Mouse (Mus musculus) retina, postnatal 7 days (tissue): Measurements from ENCODE around the gene Hdac7.

Experiments used
- DNase-seq: peaks from one replicate; pipeline ENCODE4 v3.0.0-alpha.2; 2012; ENCODE audit warnings: low read depth, low spot score

Hdac7 gene

DNA sequence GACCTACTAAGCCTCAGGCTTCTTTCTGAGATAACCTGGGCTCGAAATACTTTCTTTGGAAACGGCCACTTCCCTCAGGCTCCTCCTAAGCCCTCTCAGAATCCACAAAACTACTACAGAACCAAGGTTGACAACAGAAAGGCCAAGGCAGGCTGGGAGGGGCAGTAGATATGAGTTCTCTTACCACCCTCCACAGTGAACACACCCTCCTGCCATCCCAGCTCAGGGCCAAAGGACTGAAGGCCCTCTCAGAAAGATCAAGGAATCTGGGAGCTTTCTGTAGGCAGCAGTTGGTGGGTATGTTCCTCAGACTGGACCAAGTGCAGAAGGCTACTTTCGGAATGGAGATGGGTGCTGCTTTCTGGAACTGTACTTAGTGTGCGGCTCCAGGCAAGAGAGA is 29.0 kb downstream of the Hdac7 start:
- no peak for DNase-seq

DNA sequence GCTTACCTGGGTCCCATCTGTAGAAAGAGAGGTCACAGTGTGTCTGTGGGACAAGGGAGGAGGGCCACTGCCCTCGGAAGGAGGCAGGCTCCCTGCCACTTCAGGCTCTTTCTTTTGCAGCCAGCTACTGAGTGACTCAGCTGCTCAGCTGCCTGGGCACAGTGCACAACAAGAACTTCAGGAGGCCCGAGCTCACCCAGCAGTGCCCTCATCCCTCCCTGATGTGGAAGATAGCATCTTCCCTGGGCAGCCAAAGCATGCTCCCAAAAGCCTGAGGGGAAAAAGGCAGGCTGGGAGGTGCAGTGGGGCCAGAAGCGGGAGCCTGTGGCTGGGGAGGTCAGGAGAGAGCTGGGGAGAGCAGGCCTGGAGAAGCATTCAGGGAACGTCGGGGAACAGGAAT is 29.6 kb downstream of the Hdac7 start:
- DNase-seq: no peak

DNA sequence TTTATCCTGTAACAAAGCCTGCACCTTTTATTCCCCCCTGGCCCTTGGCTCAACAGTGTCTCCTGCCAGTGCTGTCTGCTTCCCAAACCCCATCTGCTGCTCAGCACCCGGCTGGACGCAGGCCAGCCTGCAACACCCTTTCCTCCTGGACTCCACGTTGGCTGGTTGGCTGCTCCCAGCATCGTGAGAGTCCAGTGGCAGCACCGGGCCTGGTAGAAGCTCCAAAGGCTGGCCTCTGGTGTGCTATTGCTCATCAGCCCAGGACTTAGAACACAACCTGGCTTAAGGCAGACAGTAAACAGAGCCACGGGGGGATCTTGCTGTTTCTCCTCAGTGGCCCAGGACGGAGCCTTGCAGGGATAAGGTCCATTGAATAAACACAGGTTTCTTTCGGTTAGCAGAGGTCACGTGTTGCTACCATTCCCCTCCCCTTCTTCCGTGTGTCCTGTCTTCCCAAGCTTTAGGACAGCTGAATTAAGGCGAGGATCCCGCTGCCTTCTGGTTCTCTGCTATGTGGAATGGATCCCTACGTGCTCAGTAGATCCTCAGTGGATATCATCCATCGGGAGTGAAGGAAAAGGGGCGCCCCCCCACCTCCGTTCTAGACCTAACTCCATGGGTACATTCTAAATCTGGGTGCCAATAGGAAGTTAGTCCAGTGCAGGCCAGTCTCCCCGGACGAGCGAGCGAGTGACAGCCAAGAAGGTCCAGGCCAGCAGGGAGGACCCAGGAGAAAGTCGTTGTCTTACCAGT is 30.7 kb downstream of the Hdac7 start:
- no peak for DNase-seq

DNA sequence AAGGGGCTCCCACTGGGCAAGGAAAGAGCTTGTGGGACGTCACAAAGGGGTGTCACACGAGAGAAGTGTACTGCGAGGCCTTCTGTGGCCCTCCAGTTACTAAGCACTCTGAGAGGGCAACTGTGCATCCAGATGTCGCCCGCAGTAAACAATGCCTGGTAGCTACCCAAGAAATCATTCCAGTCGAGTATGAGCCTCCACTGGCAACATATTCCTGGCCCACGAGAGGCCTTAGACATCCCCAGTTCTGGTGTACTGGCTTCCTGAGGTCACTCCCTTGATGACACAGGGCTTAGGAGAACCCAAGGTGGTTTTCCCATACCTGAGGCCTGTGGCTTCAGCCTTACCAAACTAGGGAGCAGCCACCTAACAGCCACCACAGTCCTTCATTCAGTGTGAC is 31.4 kb downstream of the Hdac7 start:
- no peak for DNase-seq

DNA sequence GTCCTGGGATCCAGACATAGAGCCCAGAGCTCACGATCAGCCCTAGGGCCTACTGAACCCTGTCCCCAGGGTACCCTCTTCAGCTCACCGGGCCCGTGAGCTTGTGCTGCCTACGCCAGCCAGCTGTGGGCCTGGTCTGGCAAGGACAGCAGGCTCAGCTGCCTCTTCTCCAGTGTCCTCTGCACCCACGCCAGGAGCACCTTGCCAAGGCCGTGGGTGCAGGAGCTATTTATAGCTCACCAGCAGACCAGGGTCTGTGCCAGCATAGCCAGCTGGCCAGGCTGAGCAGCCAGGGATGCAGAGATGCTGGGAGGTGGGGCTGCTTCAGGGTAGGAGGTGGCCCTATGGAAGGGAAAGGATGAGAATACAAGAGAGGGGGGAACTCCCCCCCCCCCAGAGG is 32.2 kb downstream of the Hdac7 start:
- no peak for DNase-seq

DNA sequence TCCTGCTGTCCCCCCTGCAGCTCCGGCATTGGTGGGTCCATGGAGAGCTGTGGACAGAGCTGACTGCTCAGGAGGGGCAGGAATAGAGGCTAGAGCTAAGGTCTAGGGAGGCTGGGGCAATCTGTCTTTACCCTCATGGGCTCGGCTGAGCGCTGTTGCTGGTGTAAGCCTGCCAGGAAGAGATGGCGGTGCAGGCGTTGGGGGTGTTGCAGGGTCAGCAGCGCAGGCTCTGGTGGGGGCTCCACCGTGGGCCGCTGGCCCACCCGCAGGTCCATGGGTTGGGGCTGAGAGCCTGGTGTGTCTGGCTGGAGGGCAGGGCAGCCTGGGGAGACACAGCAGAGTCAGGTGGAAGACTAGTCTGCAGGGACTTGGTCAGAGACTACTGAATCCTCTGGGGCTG is 33.0 kb downstream of the Hdac7 start:
- no peak for DNase-seq

DNA sequence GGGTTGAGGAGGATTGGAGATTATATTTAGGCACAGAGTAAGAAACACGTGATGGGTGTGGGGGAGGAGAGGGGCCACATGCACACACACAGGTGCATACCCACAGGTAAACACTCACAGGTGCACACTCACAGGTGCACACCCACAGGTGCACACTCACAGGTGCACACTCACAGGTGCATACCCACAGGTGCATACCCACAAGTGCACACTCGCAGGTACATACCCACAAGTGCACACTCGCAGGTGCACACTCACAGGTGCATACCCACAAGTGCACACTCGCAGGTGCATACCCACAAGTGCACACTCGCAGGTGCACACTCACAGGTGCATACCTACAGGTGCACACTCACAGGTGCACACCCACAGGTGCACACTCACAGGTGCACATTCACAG is 33.9 kb downstream of the Hdac7 start:
- no peak for DNase-seq

DNA sequence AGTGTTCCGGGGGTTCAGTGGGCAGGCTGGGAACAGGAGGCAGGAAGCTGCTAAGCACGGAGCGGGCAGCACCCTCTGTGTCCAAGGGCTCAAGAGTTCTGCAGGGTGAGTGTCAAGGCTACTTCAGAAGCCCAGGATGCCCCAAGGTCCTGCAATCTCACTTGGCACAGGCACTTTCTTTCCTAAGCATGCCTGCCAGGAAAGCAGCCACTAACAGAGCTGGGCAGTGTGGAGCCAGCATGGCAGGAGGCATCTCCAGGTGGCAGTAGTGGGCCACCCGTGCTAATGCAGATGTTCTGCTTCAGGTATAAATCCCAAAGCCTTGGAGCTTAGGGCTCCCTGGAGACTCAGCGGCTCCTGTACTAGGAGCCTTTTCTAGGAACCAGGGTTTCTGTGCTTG is 34.4 kb downstream of the Hdac7 start:
- DNase-seq: no peak

DNA sequence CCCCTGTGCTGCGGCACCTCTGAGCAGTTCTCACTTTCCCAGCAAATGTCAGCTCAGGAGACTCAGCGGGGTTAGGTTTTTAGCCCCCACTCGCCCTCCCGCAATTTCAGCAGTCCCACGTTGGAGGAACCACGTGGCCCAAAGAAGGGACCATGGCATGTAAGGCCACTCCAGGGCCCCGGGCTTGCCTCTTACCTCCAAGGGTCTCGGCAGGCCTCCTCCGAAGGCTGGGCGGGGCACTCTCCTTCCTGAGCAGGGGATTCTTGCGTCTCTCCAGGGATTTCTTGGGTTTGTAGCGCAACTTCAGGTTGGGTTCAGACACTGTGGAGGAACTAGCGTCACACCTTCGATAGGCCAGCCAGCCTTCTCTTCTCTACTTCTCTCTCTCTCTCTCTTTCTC is 35.1 kb downstream of the Hdac7 start:
- DNase-seq: no peak

DNA sequence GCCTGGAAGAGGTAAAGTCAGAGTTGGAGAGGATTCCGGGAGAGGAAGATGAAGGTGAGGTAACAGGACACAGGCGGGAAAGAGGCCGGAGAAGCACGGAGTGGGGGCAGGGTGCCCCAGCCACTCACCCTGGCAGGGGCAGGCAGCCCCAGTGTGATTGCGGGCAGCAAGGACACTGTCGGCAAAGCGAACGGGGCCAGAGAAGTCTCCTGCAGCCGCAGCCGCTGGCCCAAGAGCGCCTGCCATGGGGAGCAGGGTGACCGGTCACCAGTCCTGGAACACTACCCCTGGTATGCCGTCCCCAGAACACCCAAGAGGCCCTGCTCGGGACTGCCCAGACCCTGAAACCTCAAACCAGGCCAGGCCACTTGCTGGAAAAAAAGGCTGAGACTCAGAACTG is 35.8 kb downstream of the Hdac7 start:
- DNase-seq: no peak

DNA sequence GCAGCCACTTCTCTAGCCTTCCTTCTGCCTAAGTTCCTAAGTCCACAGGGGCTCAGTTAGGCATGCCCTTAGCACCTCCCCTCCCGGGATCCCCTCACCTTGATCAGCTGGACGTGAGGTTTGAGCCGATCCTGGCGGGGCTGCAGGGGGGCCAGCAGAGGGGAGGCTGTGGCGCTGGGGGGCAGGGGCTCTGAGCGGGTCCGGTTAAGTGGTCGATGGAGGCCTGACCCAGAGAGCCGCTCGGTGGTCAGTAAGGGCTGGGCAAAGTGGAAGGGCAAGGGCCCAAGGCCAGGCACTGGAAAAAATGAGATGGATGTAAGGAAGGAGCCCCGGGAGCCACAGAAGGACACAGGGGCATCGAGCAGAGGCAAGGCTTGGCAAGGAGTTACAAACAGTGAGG is 36.4 kb downstream of the Hdac7 start:
- DNase-seq: no peak

DNA sequence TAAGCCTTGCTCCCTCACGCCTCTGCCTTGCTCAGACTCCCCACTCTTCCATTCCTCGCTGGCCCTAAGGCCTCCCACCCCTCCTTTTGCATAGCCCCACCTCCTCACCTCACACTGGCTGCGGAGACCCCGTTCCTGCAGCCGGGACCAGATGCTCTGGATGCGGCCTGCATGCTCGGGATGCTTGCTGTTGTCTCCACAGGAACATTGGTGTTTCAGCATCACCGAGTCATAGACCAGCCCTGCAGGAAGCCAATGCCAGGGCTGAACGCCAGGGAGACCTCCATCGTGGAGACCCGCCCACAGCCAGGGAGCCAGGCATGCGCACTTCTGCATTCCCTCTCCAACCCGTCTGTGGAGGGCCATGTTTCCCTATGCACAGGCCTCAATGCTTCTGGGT is 41.7 kb downstream of the Hdac7 start:
- DNase-seq: no peak

DNA sequence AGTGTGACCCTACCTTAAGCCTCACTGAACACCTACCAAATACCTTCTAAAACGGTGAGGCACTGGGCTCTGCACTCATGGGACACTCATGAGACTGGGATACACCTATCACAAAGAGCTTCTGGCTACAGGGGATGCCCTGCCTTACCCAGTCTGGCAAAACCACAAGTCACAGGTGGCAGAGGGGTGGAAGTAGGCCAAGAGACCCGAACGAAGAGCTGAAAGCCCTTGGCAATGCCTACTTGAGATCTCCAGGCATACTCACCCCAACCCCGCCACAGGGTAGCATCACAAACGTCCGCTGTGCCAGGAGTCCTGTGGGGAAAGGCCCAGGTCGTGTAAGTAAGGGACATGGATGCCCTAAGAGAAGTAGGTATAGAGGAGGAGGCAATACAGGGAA is 42.5 kb downstream of the Hdac7 start:
- no peak for DNase-seq

DNA sequence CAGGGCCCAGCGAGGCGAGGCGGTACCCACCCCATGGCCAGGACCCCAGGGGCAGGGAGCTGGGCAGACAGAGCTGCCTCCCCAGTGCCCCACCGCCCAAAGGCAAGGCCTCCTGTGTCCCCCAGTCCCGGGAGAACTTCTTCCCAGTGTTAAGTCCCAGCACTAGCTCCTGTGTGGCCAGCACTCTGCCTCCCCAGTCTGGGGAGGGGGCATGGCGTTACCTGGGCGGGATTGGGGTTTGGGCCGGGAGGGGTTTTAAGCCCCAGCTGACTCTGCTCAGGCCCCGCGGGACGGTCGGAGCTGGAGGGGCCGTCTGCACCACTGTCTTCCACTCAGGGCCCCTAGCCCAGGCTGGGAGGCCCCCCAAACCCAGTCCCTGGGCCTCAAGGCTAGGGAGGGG is 43.4 kb downstream of the Hdac7 start:
- DNase-seq: no peak

DNA sequence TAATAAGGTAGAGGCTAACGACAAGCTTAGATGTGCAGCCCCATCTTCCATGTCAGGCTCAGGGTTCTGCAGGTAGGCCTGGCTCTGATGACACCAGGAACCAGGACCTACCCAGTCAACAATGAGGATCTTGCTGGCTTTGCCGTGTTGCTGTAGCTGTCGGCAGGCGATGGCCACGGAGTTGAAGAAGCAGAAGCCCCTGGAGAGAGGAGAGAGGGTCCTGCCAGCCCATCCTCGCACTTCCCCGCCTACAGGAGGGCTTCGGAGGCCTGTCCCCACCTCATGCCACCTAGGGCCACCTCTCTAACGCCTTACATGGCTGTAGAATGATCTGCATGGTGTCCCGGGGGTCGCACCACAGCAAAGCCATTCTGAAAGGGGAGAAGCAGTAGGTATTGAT is 44.9 kb downstream of the Hdac7 start:
- DNase-seq: no peak

DNA sequence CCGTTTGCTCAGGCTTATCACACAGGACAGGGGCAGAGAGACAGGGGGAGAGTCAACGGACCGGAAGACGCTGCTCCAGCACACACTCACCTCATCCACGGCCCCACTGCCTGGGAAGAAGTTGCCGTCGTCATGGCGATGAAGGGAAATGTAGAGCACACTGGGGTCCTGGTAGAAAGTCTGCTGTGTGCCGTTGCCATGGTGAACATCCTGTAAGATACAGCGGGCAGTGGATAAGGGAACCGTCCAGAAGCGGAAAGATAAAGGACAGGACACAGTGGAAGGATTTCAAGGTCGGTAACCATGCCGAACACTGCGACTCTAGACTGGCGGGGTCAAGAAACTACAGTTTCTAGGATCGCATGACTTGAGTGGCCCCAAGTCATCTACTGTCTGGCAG is 46.2 kb downstream of the Hdac7 start:
- no peak for DNase-seq

DNA sequence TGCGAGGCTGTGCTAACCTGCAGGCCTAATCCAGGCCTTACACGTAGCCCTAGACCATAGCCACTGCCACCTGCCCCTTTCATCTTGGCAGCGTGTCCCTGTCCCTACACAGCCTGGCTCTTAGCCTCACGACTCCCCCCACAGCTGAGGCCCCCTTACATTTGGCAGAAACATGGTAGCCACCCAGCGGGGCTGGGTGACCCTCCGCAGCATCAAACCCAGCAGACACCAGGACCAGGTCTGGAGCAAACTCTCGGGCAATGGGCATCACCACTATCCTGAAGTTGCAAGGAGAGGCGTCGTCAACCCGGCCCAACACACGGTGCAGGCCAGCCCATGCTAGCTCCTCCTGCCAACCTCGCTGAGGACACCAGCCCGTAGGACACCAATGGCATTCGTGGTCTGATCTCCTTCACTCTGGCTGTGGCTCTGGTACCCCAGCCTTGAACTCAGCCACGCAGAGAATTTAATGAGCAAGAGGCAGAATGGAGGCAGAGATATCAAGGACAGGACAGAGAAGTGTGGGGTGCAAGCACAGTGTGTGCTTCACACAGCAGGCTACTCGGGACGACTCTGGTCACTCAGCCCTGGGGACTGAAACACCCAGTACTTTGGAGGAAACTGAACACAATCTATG is 47.5 kb downstream of the Hdac7 start:
- no peak for DNase-seq

DNA sequence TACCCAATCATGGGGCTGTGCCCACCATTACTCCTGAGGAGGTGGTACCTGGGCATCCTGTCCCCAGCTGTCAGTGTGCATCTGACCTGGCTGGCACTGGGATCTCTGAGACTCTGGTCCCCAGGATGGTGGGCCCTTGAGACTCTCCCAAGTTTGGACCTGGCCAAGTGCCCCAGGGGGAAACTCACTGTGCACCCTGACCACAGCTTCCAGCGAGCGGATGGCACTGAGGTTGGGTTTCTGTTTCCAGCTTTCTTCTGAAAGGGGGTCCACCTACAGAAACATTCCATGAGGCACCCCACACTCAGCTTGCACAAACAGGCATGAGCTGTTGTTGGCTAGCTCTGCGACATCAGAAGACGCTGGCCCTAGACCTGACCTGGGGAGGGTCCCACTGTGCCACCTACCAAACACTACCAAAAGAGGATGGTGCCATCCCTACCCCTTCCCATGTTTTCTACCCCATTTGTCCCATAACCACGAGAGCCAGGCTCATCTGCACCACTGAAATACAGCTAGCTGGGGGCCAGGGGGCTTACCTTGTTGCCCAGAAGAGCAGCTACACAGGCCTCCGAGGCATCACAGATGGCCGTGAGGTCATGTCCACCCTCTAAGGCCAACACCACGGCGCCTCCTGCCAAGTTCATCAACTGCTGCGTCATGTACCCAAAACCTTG is 48.6 kb downstream of the Hdac7 start:
- no peak for DNase-seq

DNA sequence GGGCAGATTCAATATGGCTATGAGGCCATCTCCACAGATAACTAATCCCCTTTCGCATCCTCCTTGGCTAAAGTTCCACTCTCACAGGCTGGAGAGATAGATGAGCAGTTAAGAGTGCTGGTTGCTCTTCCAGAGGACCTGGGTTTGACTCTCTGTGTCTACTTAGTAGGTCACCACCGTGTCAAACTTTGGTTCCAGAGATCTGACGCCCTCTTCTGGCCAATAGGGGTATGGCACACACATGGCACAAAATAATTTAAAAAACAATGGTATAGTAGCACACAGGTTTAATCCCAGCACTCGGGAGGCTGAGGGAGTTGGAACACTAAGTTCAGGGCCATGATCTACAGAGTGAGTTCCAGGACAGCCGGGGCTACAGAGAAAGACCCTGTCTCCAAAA is 50.0 kb downstream of the Hdac7 start:
- no peak for DNase-seq

DNA sequence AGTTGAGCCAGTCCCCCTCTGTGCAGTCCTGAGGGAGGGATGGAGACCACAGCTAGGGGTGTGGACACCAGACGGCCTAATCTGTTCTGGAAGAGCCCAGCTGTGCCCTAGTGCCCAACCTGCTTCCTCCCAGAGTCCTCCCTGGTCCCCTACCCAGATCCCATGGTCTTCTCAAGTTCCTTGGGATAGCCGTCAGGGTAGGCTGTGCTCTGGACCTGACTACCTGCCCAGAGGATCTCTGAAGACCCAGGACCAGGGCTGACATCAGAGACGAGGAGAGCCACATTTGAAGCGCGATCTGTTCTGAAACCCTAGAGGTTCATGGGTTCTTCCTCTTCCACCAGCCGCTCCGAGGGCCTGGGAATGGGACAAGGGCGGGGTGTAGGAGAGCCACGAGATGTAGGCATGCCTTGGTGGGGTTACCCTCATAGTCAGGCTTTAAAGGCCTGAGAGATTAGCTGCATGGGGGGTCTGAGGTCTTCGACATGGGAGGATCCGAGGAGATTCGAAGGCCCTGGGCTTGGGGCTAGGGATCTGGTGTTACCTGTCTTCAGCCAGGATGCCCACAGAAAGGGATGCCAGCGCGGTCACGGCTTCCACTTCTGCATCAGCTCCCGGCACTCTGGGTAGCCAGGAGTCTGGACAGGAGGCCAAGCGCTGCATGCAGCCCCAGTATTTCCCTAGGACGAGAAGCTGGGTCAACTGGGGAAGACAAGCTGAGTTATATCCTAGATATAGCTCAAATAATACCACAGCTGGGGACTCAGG is 50.7 kb downstream of the Hdac7 start:
- no peak for DNase-seq

DNA sequence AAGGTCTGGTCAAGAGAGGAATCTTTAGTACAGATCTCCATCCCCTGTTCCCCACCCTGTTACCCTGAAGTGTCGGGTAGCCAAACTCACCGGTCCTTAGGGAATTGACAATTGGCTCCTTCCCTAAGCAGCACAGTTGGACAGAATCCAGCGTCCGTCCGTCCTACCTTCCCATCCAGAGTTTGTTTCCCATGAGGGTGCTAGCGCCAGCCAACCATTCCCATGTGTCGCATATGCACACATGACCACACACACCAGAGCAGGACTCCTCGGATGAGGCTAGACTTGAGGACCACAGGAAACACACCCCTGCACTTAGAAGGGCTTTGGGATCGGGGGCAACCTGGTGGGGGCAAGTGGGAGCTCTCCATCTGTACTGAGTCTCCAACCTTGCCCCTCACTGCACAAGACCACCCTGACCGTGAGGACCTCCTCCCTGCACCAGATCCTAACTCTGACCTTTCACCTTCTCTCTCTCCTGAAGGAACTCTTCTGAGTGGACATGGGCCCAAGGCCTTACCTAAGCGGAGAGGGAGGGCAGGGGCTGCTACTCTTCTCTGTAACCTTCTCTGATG is 53.1 kb downstream of the Hdac7 start:
- DNase-seq: no peak
